Mouse (Mus musculus) ES-Bruce4 (cell line): ENCODE data around the gene Man2b1.

ENCODE experiments used
- CTCF ChIP-seq: IDR thresholded peaks from one replicate; pipeline ENCODE4 v1.8.1; 2011; ENCODE audit warnings: low read depth, low read length
- EP300 ChIP-seq: IDR thresholded peaks from 2 replicates; pipeline ENCODE4 v1.6.1; 2011; ENCODE audit warnings: low read depth, low read length; ENCODE audit not compliant: insufficient read depth
- POLR2A ChIP-seq: IDR thresholded peaks from one replicate; pipeline ENCODE4 v1.8.1; 2011; ENCODE audit warnings: low read length; ENCODE audit not compliant: insufficient read depth

DNA sequence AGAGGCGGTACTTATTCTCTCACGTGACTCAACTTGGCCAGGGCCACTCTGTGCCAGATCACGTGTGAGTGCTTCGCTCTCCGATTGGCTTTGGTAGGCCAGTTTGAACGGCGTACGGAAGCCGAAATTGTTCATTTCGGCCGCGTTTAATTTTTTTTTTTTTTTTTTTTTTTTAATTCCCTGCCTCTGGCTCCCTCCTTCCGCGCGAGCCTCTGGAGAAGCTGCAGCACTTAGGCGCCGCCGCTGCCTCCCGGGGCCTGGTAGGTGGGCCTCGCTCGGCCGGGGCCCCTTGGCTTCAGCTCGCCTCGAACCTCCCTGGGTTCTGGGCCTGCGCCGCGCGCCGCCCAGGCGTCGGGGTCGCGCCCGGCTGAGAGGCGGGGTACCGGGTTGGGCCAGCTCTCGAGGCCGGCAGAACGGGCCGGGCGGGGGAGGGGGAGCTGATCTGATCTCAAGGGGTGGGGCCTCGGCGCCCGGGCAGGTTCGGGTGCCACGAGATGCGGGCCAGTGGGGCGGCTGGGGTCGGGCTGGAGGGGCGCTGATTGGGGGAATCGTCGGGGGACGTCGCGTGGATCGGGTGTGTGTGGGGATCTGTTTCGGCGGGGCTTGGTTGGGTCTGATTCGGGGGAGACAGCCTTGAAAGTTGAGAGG lies 46.2 kb upstream of the Man2b1 start, which contains the start of gene Tnpo2:
- TF ChIP-seq EP300 (0 out of 2 replicates have a peak, but pooled peaks have one; percentile 34), CTCF (no peak), POLR2A (peak; percentile 41)
